Mouse (Mus musculus): ENCODE data around the gene Ahcyl2.

Gene Ahcyl2

DNA sequence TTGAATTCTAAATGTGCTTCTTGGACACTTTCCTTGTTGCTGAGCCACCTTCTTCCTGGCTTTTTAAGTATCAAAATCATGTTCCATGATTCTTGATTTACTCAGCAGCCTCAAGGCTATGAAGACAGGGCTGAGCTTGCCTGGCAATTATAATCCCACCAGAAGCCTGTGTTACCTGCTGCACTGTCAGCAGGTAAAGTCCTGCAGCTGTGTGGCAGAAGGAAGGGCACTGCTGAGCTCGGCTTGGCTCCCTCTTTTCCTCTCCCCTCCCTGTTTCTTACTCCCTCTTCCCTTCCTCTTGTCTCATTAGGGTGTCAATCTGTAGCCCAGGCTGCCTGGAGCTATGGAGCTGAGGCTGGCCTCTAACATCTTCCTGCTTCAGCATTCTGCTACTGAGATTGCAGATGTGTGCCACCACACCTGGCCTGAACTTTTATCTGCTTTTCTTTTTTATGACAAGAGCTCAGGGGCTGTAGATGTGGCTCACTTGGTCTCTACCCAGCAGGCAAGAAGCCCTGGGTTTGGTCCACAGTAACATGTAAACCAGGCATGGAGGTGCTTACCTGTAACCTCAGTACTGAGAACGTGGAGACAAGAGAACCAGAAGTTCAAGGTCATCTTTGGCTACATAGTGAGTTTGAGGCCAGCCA is 3.0 kb downstream of the Ahcyl2 start:
- no peak for DNase-seq (ENCODE audit: low spot score)

- no peak for DNase-seq (ENCODE audit: low spot score)
These were observed 4.4 kb downstream of the Ahcyl2 start for GRCm38 (mm10) chr6:29772236-29772635.

GRCm38 (mm10) chr6:29774161-29774560 is 6.3 kb downstream of the Ahcyl2 start:
- no peak for DNase-seq (ENCODE audit: low spot score)

- DNase-seq (ENCODE audit: low spot score): no peak
These were observed 7.8 kb downstream of the Ahcyl2 start for GRCm38 (mm10) chr6:29775609-29776008.

- DNase-seq (ENCODE audit: low spot score): no peak
These were observed 8.9 kb downstream of the Ahcyl2 start for GRCm38 (mm10) chr6:29776542-29777237.

DNA sequence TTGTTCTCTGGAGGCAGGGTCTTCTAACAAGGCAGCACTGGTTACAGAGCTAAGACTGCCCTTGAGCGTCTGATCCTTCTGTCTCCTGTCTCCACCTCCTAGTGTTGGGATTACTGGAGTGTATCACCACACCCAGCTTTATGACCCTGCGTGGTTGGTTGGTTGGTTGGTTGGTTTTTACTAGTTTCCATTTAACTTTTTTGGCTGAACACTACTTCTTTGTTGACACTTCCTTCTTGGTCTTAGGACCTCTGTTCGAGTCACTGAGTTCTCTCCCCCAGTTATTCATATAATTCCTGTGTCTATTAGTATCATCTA is 9.4 kb downstream of the Ahcyl2 start:
- DNase-seq (ENCODE audit: low spot score): no peak

DNA sequence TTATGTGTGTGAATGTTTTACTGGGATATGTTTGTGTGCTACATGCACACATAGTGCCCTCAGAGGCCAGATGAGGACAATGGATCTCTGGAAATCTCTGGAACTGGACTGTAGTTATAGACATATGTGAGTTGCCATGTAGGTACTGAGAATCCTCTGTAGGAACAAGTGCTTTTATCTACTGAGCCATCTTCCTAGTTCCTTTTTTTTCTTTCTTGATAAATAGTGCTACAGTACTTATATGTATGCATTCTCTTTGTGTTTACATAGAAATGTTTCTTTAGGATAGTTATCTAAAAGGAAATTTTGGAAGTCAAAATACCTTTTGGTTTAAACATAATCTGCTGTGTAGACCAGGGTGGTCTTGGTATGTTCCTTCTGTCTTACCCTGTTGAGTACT is 12.3 kb downstream of the Ahcyl2 start:
- no peak for DNase-seq (ENCODE audit: low spot score)

GRCm38 (mm10) chr6:29780571-29780970 is 12.8 kb downstream of the Ahcyl2 start:
- no peak for DNase-seq (ENCODE audit: low spot score)

- DNase-seq (ENCODE audit: low spot score): no peak
These were observed 14.4 kb downstream of the Ahcyl2 start for GRCm38 (mm10) chr6:29782239-29782638.

DNA sequence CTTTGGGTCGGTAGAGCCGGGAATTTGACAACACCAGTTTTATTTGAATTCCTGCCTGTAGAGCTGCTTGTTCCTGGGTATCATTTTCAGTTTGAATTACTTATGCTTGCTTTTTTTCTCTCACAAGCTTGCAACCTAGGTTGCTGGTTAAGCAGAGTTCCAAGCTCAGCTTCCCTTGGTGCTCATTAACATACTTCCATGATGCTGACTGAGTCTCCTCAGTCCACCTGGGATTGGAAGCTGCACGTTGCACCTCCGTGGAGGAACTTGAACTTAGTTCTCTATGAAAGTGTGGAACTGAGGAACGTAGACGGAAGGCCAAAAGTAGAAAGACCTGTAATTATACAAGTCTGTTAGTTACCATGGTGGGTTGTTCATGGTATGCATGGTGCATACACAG is 16.1 kb downstream of the Ahcyl2 start:
- DNase-seq (ENCODE audit: low spot score): no peak

GRCm38 (mm10) chr6:29784413-29785021 is 16.7 kb downstream of the Ahcyl2 start:
- DNase-seq (ENCODE audit: low spot score): no peak

GRCm38 (mm10) chr6:29785759-29786158 is 17.9 kb downstream of the Ahcyl2 start:
- no peak for DNase-seq (ENCODE audit: low spot score)

- no peak for DNase-seq (ENCODE audit: low spot score)
These were observed 21.1 kb downstream of the Ahcyl2 start for GRCm38 (mm10) chr6:29788779-29789350.

DNA sequence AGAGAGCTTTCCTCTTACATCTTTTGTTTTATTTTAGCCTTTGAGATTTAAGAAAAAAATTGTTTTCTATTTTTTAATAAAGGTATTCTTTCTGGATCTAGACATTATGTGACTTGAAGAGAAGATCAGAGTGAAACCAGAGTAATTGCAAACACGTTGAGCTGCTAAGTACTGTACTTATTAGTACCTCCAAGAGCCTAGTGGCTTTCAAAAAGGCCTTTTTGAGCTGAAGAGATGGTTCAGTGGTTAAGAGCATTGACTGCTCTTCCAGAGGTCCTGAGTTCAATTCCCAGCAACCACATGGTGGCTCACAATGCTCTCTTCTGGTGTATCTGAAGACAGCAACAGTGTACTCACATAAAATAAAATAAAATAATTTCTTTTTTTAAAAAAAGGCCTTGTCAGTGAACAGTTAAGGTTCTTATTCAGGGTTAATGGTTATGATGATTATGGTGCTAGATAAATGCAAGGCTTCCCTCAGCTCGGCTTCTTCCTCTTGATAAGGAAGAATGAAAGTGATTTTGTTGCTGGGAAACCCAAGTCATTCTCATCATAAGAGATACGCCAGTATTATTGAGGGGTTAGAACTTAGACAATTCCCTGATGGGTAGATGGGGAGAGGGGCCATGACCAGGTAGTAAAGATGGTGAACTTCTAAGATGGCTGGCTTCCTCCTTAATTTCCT is 22.3 kb downstream of the Ahcyl2 start:
- no peak for DNase-seq (ENCODE audit: low spot score)

DNA sequence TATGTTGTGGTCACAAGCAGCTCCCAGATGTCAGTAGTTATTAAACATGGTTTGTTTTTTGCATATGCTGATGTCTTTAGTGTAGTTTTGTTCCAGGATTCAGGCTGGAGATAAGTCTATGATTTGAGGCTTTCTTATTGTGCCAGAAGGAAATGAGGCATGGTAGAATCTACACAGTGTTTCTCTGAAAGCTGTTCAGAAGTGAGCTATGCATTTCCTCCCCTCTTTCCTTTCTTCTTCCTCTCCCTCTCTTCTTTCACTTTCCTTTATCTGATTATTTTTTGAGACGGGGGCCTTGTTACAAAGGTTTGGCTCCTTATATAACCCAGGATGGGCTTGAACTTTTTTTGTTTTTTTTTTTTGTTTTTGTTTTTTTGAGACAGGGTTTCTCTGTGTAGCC is 25.7 kb downstream of the Ahcyl2 start:
- DNase-seq (ENCODE audit: low spot score): no peak

DNA sequence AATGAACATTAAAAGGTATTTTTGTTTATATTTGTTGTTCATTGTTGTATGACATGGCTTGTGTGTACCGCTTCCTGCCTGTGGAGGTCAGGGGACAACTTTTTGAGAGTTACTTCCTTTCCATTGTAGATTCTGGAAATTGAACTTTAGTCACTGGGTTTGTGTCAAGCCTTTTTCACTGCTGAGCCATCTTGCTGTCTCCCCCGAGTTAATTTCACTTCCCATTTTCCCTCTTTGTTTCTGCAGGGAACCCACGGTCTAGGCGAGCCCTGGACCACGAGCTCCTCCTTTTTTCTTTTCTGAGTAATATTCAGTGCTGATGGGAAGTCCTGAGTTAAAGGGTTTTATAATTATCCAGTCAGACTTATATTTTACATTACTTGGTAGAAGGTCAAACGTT is 26.8 kb downstream of the Ahcyl2 start:
- no peak for DNase-seq (ENCODE audit: low spot score)

- no peak for DNase-seq (ENCODE audit: low spot score)
These were observed 35.2 kb downstream of the Ahcyl2 start for GRCm38 (mm10) chr6:29802979-29803378.

DNA sequence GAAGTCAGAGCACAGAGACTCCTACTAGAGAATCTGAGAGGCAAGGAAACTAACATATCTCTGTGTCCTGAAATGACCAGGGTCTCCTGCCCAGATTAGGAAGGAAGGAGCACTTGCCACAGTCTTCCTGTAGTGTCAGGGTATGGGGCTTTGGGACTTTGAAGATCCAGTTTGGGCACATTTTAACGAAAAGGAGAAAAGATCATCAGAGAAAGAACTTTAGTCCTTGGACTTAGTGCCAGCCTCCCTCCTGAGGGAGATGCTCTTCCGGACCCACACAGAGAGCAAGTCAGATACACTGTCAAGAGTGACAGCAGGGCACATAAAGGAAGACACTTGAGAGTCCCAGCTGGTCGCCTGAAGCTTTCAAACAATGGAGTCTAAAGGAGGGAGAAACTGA is 36.2 kb downstream of the Ahcyl2 start:
- DNase-seq (ENCODE audit: low spot score): no peak

DNA sequence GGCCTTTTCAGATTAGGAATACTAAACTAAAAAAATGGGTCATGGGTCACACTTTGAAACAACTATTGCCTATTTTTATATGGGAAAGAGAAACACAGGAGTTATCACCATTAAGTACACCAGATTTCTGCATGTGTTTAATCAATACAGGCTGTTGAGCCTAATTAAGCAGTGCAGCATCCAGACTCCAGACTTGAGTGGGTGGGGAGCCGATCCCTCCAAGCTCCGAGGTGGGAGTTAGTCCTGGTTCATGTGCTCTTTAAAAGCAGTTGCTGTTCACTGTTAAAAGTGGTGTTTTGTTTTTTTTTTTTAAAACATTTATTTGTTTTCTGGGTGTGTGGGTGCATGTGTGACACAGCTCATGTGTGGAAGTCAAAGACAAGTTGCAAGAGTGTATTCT is 37.6 kb downstream of the Ahcyl2 start:
- no peak for DNase-seq (ENCODE audit: low spot score)

DNA sequence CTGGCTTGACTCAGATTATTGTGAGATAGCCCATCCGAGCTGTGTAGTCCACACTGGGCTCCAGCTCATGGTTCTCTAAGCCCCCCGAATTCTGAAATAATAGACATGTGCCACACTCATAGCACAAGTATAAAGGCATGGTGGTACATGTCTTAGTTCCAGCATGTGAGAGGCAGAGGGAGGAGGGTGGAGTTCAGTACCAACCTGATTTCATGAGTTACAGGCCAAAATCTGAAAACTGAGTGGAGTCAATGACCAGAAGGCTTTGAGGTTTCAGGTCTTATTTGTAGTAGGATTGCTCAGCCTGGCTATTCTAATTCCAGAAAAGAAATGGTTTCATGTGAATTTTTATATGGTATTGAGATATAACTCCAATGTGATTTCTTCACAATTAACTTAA is 44.3 kb downstream of the Ahcyl2 start:
- no peak for DNase-seq (ENCODE audit: low spot score)

DNA sequence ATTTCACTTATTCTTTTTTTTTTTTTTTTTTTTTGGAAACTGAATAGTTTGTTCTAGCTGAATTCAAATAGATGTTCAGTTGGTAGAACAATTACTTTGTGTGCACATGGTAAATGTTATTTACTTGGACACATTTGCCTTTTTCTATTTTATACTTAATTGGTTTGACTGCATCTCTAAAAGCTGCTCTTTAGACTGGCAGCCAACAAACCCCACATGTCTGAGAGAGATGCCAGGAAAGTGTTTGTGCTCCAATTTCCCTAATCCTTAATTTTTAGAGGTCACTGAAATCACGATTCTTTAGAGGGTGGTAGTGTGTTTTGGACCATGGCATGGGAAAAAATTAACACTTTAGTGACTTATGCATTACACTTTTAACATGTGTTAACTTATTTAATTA is 44.8 kb downstream of the Ahcyl2 start:
- DNase-seq (ENCODE audit: low spot score): no peak

DNA sequence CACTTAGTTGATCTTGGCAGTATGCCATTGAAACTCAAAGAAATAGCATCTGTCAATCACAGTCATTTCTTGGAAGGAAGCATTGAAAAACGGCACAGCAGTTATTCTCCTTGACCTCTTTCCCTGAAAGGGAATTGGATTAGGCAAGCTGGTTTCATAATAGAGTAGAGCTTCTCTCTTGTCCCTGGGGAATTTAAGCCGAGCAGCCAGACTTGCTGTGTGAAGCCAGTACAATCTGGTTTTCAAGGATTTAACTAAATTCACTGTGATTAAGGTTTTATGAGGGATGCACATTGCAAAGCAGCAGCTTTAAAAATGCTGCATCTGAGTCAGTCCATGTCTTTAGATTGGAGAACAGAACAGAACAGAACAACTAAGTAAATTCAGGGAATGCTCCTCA is 46.8 kb downstream of the Ahcyl2 start:
- no peak for DNase-seq (ENCODE audit: low spot score)

- no peak for DNase-seq (ENCODE audit: low spot score)
These were observed 47.2 kb downstream of the Ahcyl2 start for GRCm38 (mm10) chr6:29815060-29815459.
